Mouse (Mus musculus): ENCODE measurements around the gene Cd46.

- TF ChIP-seq ZNF384 (IDR thresholded peaks at IDR 0.05; ENCODE audit: low read depth, low read length) (no peak), HCFC1 (IDR thresholded peaks at IDR 0.05; ENCODE audit: borderline replicate concordance, insufficient read depth, low read length) (no peak), MAFK (IDR thresholded peaks at IDR 0.05; ENCODE audit: insufficient read depth, low read depth, low read length) (no peak), ZC3H11A (IDR thresholded peaks at IDR 0.05; ENCODE audit: borderline replicate concordance, low read depth, low read length) (no peak), CHD2 (IDR thresholded peaks at IDR 0.05; ENCODE audit: low read depth, low read length) (no peak)
Observed at GRCm38 (mm10) chr1:195092220-195092720, at the start of gene Cd46.

Measured in ES-E14 (cell line).